Mouse (Mus musculus): ENCODE measurements around the gene Bcl9. TPM values are rescaled to one million over a fixed set of nuclear protein-coding genes. Genes with fewer than 3 reads are reported as not detected.

Gene Bcl9
- total and polyA plus RNA-seq, 2 experiments from 2014 or later, result 32.2 to 61.3 TPM

DNA sequence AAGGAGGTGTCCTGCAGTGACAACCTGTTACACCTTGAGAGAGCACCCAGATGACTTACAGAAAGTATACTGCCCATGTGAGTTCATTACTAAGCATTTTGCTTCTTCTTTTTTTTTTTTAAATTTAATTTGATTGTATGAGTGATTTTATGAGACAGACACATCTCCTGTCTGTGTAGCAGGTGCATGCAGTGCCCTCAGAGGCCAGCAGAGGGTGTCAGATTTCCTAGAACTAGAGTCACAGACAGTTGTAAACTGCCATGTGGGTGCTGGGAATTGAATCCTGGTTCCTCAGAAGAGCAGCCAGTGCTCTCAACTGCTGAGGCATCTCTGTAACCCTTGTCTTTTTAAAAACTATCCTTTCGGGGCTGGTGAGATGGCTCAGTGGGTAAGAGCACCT is 35.5 kb downstream of the Bcl9 start:
- H3K27ac ChIP-seq (ENCODE audit: low read depth, low read length), result no peak overlapping the region
- no peak overlapping the region for H3K4me2 ChIP-seq (ENCODE audit: low read depth, low read length, poor library complexity, severe bottlenecking)
- no peaks in the 10 kb centered on the region for H3K27me3 ChIP-seq (ENCODE audit: insufficient read depth, low read length)
- no peaks in the 10 kb centered on the region for H3K9me3 ChIP-seq (ENCODE audit: low read length)
- no peak; the same call in 1 of the 2 replicates for TF ChIP-seq CTCF (IDR thresholded peaks at IDR 0.05)
- H3K4me3 ChIP-seq (ENCODE audit: low read depth, low read length), result no peak overlapping the region
- H3K36me3 ChIP-seq (ENCODE audit: insufficient read depth, low read length), result no peaks in the 10 kb centered on the region
- DNase-seq (ENCODE audit: low spot score) (no peak), ATAC-seq (ENCODE audit: low FRiP score) (no peak)
- H3K9ac ChIP-seq (replicated peaks; ENCODE audit: low read length, poor library complexity, severe bottlenecking), result no peak overlapping the region
- WGBS, result 100% methylated on average over 1 of the region's 1 CpGs
- H3K4me1 ChIP-seq (ENCODE audit: insufficient read depth, low read length), result no peaks in the 10 kb centered on the region

- peak; percentile 20 for DNase-seq (ENCODE audit: low spot score)
- H3K27me3 ChIP-seq (ENCODE audit: insufficient read depth, low read length), result no peaks in the 10 kb centered on the region
- H3K4me3 ChIP-seq (ENCODE audit: low read depth, low read length), result no peak overlapping the region
- H3K4me2 ChIP-seq (ENCODE audit: low read depth, low read length, poor library complexity, severe bottlenecking), result 0 out of 2 replicates have a peak overlapping the region, but pooled peaks have one; percentile 12
- H3K9me3 ChIP-seq (ENCODE audit: low read length), result no peaks in the 10 kb centered on the region
- no peak for ATAC-seq (ENCODE audit: low FRiP score)
- no peaks in the 10 kb centered on the region for H3K36me3 ChIP-seq (ENCODE audit: insufficient read depth, low read length)
- WGBS, result 33% methylated on average over 9 of the region's 9 CpGs
- 0 out of 2 replicates have a peak overlapping the region, but pooled peaks have one; percentile 13 for H3K9ac ChIP-seq (replicated peaks; ENCODE audit: low read length, poor library complexity, severe bottlenecking)
- no peak overlapping the region for H3K27ac ChIP-seq (ENCODE audit: low read depth, low read length)
- peaks cover 6% of the 10 kb centered on the region; the same call in 1 of the 2 replicates for H3K4me1 ChIP-seq (ENCODE audit: insufficient read depth, low read length)
- no peak for TF ChIP-seq CTCF (IDR thresholded peaks at IDR 0.05)
Observed at GRCm38 (mm10) chr3:97255706-97256339, 41.9 kb downstream of the Bcl9 start.

- no peak for TF ChIP-seq CTCF (IDR thresholded peaks at IDR 0.05)
- Histone ChIP-seq H3K9ac (replicated peaks; ENCODE audit: low read length, poor library complexity, severe bottlenecking) (no peak overlapping the region), H3K9me3 (ENCODE audit: low read length) (no peaks in the 10 kb centered on the region), H3K4me2 (ENCODE audit: low read depth, low read length, poor library complexity, severe bottlenecking) (no peak overlapping the region), H3K4me3 (ENCODE audit: low read depth, low read length) (no peak overlapping the region), H3K27me3 (ENCODE audit: insufficient read depth, low read length) (no peaks in the 10 kb centered on the region), H3K36me3 (ENCODE audit: insufficient read depth, low read length) (no peaks in the 10 kb centered on the region), H3K4me1 (ENCODE audit: insufficient read depth, low read length) (peaks cover 6% of the 10 kb centered on the region; the same call in 1 of the 2 replicates), H3K27ac (ENCODE audit: low read depth, low read length) (no peak overlapping the region)
- WGBS, result 25% methylated on average over 5 of the region's 5 CpGs
- DNase-seq (ENCODE audit: low spot score) (no peak), ATAC-seq (ENCODE audit: low FRiP score) (no peak)
Observed at GRCm38 (mm10) chr3:97254861-97255465, 42.8 kb downstream of the Bcl9 start.

GRCm38 (mm10) chr3:97253823-97254600 is 43.7 kb downstream of the Bcl9 start:
- 41% methylated on average over 9 of the region's 9 CpGs for WGBS
- DNase-seq (ENCODE audit: low spot score) (no peak), ATAC-seq (ENCODE audit: low FRiP score) (no peak)

DNA sequence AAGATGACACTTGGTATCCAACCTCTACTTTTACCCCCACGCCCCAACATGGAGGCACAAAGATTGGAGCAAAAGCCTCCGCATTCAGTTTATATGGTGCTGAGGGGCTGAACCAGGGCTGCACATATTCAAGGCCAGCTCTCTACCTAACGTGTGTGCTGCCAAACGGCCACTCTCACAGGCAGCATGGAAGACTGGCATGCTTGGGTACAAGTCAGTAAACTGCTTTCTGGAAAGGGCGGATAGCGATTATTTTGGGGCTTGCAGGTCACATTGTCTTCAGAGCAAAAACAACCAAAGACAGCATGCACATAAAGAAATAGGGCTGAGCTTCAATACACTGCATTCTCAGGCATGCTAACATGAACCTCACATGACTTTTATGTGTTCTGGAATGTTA is 44.8 kb downstream of the Bcl9 start:
- Histone ChIP-seq H3K4me1 (ENCODE audit: insufficient read depth, low read length) (peaks cover 6% of the 10 kb centered on the region; the same call in 1 of the 2 replicates), H3K9me3 (ENCODE audit: low read length) (no peaks in the 10 kb centered on the region), H3K36me3 (ENCODE audit: insufficient read depth, low read length) (no peaks in the 10 kb centered on the region), H3K9ac (replicated peaks; ENCODE audit: low read length, poor library complexity, severe bottlenecking) (no peak overlapping the region), H3K27ac (ENCODE audit: low read depth, low read length) (no peak overlapping the region), H3K4me2 (ENCODE audit: low read depth, low read length, poor library complexity, severe bottlenecking) (no peak overlapping the region), H3K4me3 (ENCODE audit: low read depth, low read length) (no peak overlapping the region), H3K27me3 (ENCODE audit: insufficient read depth, low read length) (no peaks in the 10 kb centered on the region)
- no peak for TF ChIP-seq CTCF (IDR thresholded peaks at IDR 0.05)
- ATAC-seq (ENCODE audit: low FRiP score) (no peak), DNase-seq (ENCODE audit: low spot score) (no peak)
- WGBS, result 78% methylated on average over 6 of the region's 6 CpGs

More at GRCm38 (mm10) chr3:97253823-97254600, 43.7 kb downstream of the Bcl9 start:
- Histone ChIP-seq H3K9me3 (ENCODE audit: low read length) (no peaks in the 10 kb centered on the region), H3K36me3 (ENCODE audit: insufficient read depth, low read length) (no peaks in the 10 kb centered on the region), H3K4me1 (ENCODE audit: insufficient read depth, low read length) (peaks cover 6% of the 10 kb centered on the region; the same call in 1 of the 2 replicates), H3K4me2 (ENCODE audit: low read depth, low read length, poor library complexity, severe bottlenecking) (no peak overlapping the region), H3K4me3 (ENCODE audit: low read depth, low read length) (no peak overlapping the region), H3K9ac (replicated peaks; ENCODE audit: low read length, poor library complexity, severe bottlenecking) (no peak overlapping the region), H3K27me3 (ENCODE audit: insufficient read depth, low read length) (no peaks in the 10 kb centered on the region), H3K27ac (ENCODE audit: low read depth, low read length) (no peak overlapping the region)
- no peak for TF ChIP-seq CTCF (IDR thresholded peaks at IDR 0.05)

Data from midbrain, postnatal 0 days (tissue).